Mouse (Mus musculus): ENCODE data around the gene H2-T22. TPM values are rescaled to one million over a fixed set of nuclear protein-coding genes. Genes with fewer than 3 reads are reported as not detected.
"Not testable (repeated sequence)": the region's sequence is repeated elsewhere in the genome, so short reads cannot be mapped to it uniquely, and the experiment has no call there.

The H2-T22 gene
- polyA plus RNA-seq, 1 experiment from 2014 or later = 7.4 TPM

DNA sequence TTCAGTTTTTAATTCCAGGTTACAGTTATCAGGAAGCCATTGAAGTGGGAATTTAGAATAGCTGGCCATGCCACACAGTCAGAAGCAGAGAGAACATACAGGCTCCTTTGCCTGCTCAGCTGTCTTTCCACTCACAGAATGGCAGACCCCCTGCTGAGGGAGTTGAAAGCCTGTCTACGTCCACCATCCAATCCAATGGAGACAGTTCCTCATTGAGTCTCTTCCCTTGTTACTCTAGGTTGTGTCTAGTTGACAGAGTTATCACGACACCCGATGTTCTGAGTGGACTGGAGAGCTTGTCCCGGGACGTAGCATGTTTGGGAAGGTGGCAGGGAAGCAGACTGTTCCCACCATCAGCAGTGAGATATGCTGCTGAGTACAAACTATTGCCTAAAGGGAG is 17.4 kb downstream of the H2-T22 start:
- no peak overlapping the region for H3K4me3 ChIP-seq
- no peaks in the 10 kb centered on the region for H3K27me3 ChIP-seq (replicated peaks)
- no peaks in the 10 kb centered on the region for H3K4me1 ChIP-seq
- ATAC-seq (ENCODE audit: low FRiP score, low read depth) = no peak
- no peak overlapping the region for H3K27ac ChIP-seq
- WGBS = 59% methylated on average over 5 of the region's 5 CpGs
- H3K4me2 ChIP-seq (replicated peaks) = no peak overlapping the region
- no peaks in the 10 kb centered on the region for H3K9me3 ChIP-seq
- no peak overlapping the region for H3K9ac ChIP-seq
- no peaks in the 10 kb centered on the region for H3K36me3 ChIP-seq

DNA sequence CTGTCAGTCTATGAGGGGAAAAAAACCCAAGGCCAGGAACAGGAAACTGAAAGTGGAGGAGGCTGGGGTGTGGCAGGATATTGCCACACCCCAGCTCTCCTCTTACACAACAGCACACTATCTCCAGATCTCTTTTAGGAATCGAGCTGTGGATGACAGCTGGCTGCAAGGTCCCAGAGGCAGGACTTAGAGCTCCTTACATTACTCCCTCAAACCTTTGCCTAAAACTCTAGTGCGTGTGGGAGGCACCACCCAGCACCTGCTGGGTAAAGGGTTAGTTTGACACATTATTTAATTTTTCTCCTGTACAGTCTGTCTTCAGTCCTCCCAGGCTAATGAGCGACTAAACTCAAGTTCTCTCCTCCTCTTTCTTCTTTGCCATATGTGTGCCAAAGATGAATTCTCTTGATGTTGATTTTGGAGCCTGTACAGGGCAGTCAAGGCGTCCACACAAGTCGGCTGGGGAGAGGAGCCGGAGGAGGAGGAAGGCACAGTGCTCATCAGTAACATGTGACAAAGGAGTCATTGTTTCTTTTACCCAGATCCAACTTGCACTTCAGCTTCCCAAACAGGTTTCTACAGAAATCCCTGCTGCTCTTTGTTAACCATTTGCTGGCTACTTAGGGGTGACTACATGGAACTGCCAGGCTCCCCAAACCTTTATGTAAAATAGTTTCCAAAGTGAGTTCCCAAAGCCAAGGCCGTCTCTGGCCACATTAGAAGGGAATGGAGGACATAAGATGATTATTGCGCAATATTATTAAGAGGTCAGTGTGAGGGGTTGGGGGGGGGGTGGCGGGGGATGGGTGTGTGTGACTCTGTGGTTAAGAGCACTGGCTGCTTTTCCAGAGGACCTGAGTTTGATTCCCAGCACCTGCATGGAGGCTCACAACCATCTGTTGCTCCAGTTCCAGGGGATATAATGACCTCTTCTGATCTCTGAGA is 18.6 kb downstream of the H2-T22 start:
- 70% methylated on average over 9 of the region's 9 CpGs for WGBS

DNA sequence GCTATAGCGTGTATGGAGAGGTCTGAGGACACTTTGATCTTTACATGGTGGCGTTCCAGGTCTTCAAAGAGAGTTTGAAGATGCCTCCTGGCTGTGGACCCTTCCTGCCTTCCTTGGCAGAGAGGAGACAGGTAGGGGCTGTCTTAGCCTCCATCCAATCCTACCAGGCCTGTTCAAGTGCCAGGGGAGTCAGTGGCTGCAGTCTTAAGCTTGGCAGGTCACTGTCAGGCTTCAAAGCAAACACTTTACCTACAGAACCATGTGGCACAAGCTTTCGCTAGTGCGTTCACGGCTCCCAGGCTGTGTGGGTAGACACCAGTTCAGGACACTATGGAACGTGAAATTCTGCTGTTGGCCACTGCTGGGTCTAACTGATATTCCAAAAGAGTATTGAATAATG is 19.6 kb downstream of the H2-T22 start:
- 93% methylated on average over 6 of the region's 6 CpGs for WGBS
- ATAC-seq (ENCODE audit: low FRiP score, low read depth) = no peak
- no peak overlapping the region for H3K4me3 ChIP-seq

More for the DNA sequence above, 18.6 kb downstream of the H2-T22 start:
- Histone ChIP-seq H3K27me3 (replicated peaks) (no peaks in the 10 kb centered on the region), H3K27ac (no peak overlapping the region), H3K9ac (no peak overlapping the region), H3K36me3 (no peaks in the 10 kb centered on the region), H3K4me3 (no peak overlapping the region), H3K9me3 (no peaks in the 10 kb centered on the region), H3K4me2 (replicated peaks) (no peak overlapping the region), H3K4me1 (no peaks in the 10 kb centered on the region)
- ATAC-seq (ENCODE audit: low FRiP score, low read depth) = no peak

DNA sequence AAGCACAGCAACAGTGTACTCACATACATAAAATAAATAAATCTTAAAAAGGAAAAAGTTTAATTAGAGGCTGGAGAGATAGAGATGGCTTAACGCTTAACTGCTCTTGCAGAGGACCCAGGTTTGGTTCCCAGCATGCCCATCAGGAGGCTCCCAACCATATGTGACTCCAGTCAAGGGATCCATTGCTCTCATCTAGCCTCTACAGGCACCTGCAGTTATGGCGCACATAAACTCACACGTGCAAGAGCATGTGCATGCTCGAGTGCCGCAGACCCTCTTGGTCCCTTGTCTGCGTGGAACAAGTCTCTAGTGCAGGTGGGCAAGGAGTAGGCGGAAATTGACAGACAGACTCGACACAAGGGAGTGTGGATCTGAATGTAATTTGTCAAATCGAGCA is 20.4 kb downstream of the H2-T22 start:
- H3K27ac ChIP-seq = no peak overlapping the region

More for the DNA sequence above, 19.6 kb downstream of the H2-T22 start:
- Histone ChIP-seq H3K9me3 (no peaks in the 10 kb centered on the region), H3K27ac (no peak overlapping the region), H3K36me3 (no peaks in the 10 kb centered on the region), H3K9ac (no peak overlapping the region), H3K27me3 (replicated peaks) (no peaks in the 10 kb centered on the region), H3K4me2 (replicated peaks) (no peak overlapping the region), H3K4me1 (no peaks in the 10 kb centered on the region)

DNA sequence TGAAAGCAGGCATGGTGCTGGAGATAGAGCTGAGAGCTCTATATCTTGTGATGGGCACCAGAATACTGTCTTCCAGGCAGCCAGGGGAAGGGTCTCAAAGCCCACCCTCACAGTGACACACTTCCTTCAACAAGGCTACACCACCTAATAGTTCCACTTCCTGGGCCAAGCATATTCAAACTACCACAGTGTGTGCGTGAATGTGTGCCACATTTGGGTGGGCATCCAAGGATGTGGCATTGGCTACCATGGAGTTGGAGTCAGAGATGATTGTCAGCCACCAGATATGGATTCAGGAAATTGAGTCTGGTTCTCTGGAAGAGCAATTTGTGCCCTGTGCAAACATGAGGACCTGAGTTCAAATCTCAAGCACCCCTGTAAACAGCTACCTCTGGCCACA is 21.2 kb downstream of the H2-T22 start:
- no peaks in the 10 kb centered on the region for H3K27me3 ChIP-seq (replicated peaks)
- H3K4me2 ChIP-seq (replicated peaks) = 0 out of 2 replicates have a peak overlapping the region, but pooled peaks have one; percentile 27
- H3K27ac ChIP-seq = no peak overlapping the region
- no peak overlapping the region for H3K9ac ChIP-seq
- H3K36me3 ChIP-seq = no peaks in the 10 kb centered on the region
- ATAC-seq (ENCODE audit: low FRiP score, low read depth) = no peak
- H3K4me1 ChIP-seq = no peaks in the 10 kb centered on the region
- 93% methylated on average over 1 of the region's 1 CpGs for WGBS
- H3K9me3 ChIP-seq = no peaks in the 10 kb centered on the region
- H3K4me3 ChIP-seq = no peak overlapping the region

More for the DNA sequence above, 20.4 kb downstream of the H2-T22 start:
- no peaks in the 10 kb centered on the region for H3K4me1 ChIP-seq
- H3K27me3 ChIP-seq (replicated peaks) = no peaks in the 10 kb centered on the region
- 95% methylated on average over 9 of the region's 9 CpGs for WGBS
- no peak overlapping the region for H3K4me2 ChIP-seq (replicated peaks)
- H3K9me3 ChIP-seq = no peaks in the 10 kb centered on the region
- no peak for ATAC-seq (ENCODE audit: low FRiP score, low read depth)
- H3K36me3 ChIP-seq = no peaks in the 10 kb centered on the region
- no peak overlapping the region for H3K4me3 ChIP-seq
- H3K9ac ChIP-seq = no peak overlapping the region

DNA sequence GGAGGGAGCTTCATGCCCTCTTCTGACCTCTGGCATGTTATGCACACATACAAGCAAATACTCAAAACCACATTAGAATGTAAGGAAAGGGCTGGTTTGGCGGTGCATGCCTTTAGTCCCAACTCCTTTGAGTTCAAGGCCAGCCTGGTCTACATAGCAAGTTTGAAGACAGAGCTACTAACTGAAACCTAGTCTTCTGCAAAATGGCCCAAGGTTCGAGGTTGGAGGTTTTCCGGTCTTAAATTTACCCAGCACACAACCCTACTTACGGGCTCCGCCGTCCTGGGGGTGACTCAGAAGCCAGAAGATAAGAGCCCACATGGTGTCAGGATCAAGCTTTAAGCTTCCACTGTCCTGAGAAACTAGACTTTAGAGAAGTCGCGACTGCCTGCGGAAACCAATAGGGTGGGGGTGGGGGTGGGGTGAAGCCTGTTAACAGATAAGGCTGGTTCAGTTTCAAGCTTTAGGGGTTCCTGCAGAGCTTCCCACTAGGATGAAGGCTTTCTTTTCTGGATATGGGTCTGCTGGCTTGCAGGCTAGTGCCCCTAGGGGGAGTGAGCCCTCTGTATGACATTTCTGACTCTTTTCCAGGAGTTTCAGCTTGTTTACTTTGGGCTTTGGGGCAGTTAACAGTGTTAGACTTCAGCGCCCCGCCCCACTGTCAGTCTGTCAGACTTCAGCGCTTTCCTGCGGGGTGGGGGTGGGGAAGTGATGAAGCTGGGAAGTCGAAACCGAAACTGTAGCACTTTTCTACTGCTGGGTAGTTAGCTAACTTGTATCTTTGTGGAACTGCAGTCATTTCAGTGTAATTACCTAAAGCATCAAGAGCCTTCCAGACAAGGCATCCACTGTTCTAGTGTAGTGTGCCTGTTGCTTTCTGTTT is 22.1 kb downstream of the H2-T22 start, which contains the start of gene H2-T24:
Gene H2-T24 (minus strand): TSS at position 370 of the 883 bp plus-strand sequence.
- no peak for ATAC-seq (ENCODE audit: low FRiP score, low read depth)
- Histone ChIP-seq H3K36me3 (no peaks in the 10 kb centered on the region), H3K4me1 (no peaks in the 10 kb centered on the region), H3K9ac (no peak within 1 kb of the TSS), H3K27me3 (replicated peaks) (no peaks in the 10 kb centered on the region), H3K9me3 (no peaks in the 10 kb centered on the region), H3K4me2 (replicated peaks) (0 out of 2 replicates have a peak within 1 kb of the TSS, but pooled peaks have one; percentile 27), H3K27ac (no peak within 1 kb of the TSS), H3K4me3 (no peak within 1 kb of the TSS)
- 50% methylated on average over 15 of the region's 15 CpGs for WGBS

DNA sequence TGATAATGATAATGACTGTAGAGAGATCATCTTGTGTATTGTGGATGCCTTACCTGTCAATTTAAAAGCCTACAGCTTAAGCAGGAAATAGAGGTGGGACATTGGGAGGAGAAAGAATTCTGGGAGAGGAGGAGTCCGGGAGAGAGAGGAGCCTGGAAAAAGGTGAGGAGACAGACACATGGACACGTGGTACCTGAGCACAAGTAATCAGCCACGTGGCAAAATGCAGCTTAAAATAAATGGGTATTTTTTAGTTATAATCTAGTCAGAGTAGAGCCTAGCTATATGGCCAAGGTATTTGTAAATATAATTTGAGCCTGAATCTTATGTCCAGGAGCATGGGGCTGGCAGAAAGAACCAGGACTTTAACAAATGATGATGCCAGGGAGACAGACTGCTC is 23.0 kb downstream of the H2-T22 start:
- Histone ChIP-seq H3K4me2 (replicated peaks) (no peak overlapping the region), H3K9ac (no peak overlapping the region), H3K9me3 (no peaks in the 10 kb centered on the region), H3K27me3 (replicated peaks) (no peaks in the 10 kb centered on the region), H3K36me3 (peaks cover 7% of the 10 kb centered on the region), H3K27ac (no peak overlapping the region), H3K4me1 (no peaks in the 10 kb centered on the region), H3K4me3 (no peak overlapping the region)
- no peak for ATAC-seq (ENCODE audit: low FRiP score, low read depth)
- WGBS = 72% methylated on average over 3 of the region's 3 CpGs

DNA sequence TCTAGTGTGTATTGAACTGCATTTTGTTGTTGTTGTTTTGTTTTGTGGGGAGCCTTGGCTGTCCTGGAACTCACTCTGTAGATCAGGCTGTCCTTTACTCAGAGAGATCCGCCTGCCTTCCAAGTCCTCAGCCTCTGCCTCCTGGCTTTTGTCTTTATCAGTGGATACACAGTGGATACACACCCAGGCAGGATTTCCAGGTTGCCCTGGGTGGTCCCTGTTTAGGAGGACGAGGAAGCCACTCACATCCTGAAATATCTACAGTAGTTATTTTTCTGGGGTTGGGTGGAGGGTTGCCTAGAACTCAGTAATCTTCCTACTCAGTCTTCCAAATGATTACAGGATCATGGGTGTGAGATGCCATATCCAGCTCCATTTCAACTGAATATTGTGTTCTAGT is 23.6 kb downstream of the H2-T22 start:
- H3K9me3 ChIP-seq = no peaks in the 10 kb centered on the region
- WGBS = 72% methylated on average over 2 of the region's 2 CpGs
- H3K36me3 ChIP-seq = peaks cover 12% of the 10 kb centered on the region
- H3K27ac ChIP-seq = no peak overlapping the region
- H3K4me2 ChIP-seq (replicated peaks) = no peak overlapping the region
- H3K4me3 ChIP-seq = no peak overlapping the region
- H3K9ac ChIP-seq = no peak overlapping the region
- H3K4me1 ChIP-seq = no peaks in the 10 kb centered on the region
- ATAC-seq (ENCODE audit: low FRiP score, low read depth) = no peak
- no peaks in the 10 kb centered on the region for H3K27me3 ChIP-seq (replicated peaks)

DNA sequence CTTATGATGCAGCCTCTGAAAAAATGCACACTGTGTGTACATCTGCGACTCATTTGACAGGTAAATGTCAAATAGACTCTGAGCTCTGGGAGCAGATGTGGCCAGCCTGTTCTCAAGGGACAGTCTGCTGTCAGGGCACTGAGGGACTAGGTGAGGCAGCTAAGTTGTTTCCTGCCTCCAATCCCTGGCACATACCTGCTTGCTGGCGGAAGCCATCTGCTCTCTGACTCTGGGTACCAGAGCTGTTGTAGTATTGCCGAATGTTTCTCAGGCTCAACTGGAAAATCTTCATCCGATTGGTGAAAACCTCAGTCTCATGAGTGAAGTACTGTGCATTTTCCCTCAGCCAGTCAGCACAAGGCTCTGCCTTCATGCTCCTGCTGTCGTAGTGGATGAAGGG is 25.5 kb downstream of the H2-T22 start:
- no peak overlapping the region for H3K4me2 ChIP-seq (replicated peaks)
- no peaks in the 10 kb centered on the region for H3K4me1 ChIP-seq
- ATAC-seq (ENCODE audit: low FRiP score, low read depth) = no peak
- H3K27ac ChIP-seq = no peak overlapping the region
- H3K9ac ChIP-seq = no peak overlapping the region
- H3K27me3 ChIP-seq (replicated peaks) = no peaks in the 10 kb centered on the region
- no peaks in the 10 kb centered on the region for H3K9me3 ChIP-seq
- H3K36me3 ChIP-seq = peaks cover 12% of the 10 kb centered on the region
- H3K4me3 ChIP-seq = no peak overlapping the region
- whole genome bisulfite sequencing = 93% methylated on average over 5 of the region's 5 CpGs

DNA sequence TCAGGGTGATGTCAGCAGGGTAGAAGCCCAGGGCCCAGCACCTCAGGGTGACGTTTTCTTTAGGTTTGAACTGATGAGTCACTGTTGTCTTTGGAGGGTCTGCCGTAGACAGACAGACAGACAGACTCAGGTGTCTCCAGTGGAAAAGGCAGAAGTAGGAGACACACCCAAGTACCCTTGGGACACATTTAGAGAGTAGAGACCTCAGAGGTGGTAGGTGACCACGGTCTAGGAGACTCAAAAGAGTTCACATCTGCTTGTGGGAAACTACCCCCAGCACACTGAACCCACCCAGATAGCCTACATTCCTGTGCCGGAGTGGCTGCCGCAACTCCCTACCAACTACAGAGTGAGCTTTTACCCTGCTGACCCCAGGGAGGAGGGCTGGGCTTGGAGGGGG is 27.6 kb downstream of the H2-T22 start:
- ATAC-seq (ENCODE audit: low FRiP score, low read depth) = no peak
- Histone ChIP-seq H3K4me1 (no peaks in the 10 kb centered on the region), H3K4me2 (replicated peaks) (no peak overlapping the region), H3K9me3 (no peaks in the 10 kb centered on the region), H3K36me3 (peaks cover 12% of the 10 kb centered on the region), H3K9ac (no peak overlapping the region), H3K27me3 (replicated peaks) (no peaks in the 10 kb centered on the region), H3K4me3 (no peak overlapping the region), H3K27ac (no peak overlapping the region)
- WGBS = 98% methylated on average over 5 of the region's 5 CpGs

DNA sequence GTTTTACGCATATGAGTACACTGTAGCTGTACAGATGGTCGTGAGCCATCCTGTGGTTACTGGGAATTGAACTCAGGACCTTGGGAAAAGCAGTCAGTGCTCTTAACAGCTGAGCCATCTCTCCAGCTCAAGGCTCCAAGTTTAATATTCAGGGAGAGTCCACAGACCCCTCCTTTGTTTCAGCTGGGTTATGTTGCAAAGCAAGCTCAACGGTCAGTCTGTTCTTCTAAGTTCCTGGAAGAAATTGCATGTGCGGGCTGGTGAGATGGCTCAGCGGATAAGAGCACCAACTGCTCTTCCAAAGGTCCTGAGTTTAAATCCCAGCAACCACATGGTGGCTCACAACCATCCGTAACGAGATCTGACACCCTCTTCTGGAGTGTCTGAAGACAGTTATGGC is 38.1 kb downstream of the H2-T22 start:
- not testable (repeated sequence) for H3K4me3 ChIP-seq; H3K4me2 ChIP-seq (replicated peaks); H3K9ac ChIP-seq; H3K27me3 ChIP-seq (replicated peaks); ATAC-seq (ENCODE audit: low FRiP score, low read depth); H3K27ac ChIP-seq; H3K9me3 ChIP-seq; H3K4me1 ChIP-seq
- peaks cover 13% of the 10 kb centered on the region for H3K36me3 ChIP-seq
- 95% methylated on average over 7 of the region's 7 CpGs for WGBS

DNA sequence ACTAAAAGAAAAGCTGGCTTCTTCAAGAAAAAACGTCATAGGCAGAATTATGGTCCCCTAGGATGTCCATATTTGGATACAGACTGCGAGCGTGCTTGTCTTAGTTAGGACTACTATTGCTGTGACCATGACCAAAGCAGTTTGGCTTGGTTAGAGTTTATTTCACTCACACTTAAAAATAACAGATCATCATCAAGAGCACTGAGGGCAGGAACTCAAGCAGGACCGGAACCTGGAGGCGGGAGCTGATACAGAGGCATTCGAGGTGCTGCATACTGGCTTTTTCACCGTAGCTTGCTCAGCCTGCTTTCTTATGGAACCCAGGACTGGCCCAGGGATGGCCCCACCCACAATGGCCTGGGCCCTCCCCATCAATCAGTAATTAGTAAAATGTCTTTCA is 39.2 kb downstream of the H2-T22 start:
- H3K4me2 ChIP-seq (replicated peaks) = no peak overlapping the region
- H3K4me1 ChIP-seq = no peaks in the 10 kb centered on the region
- H3K9me3 ChIP-seq = 0 out of 2 replicates have a peak, but pooled peaks cover 5% of the 10 kb centered on the region
- H3K27ac ChIP-seq = no peak overlapping the region
- H3K9ac ChIP-seq = no peak overlapping the region
- peaks cover 13% of the 10 kb centered on the region for H3K36me3 ChIP-seq
- H3K27me3 ChIP-seq (replicated peaks) = no peaks in the 10 kb centered on the region
- no peak overlapping the region for H3K4me3 ChIP-seq
- ATAC-seq (ENCODE audit: low FRiP score, low read depth) = no peak
- 97% methylated on average over 7 of the region's 7 CpGs for WGBS

All from neural tube, embryonic 12.5 days (tissue).